Mouse (Mus musculus): ENCODE measurements at regions not wholly inside any gene's neighbourhood (a gene's known extent, or its start where the extent isn't known, plus 50 kb on each side); places are given as distances from the start of the nearest gene placed in this dataset.

DNA sequence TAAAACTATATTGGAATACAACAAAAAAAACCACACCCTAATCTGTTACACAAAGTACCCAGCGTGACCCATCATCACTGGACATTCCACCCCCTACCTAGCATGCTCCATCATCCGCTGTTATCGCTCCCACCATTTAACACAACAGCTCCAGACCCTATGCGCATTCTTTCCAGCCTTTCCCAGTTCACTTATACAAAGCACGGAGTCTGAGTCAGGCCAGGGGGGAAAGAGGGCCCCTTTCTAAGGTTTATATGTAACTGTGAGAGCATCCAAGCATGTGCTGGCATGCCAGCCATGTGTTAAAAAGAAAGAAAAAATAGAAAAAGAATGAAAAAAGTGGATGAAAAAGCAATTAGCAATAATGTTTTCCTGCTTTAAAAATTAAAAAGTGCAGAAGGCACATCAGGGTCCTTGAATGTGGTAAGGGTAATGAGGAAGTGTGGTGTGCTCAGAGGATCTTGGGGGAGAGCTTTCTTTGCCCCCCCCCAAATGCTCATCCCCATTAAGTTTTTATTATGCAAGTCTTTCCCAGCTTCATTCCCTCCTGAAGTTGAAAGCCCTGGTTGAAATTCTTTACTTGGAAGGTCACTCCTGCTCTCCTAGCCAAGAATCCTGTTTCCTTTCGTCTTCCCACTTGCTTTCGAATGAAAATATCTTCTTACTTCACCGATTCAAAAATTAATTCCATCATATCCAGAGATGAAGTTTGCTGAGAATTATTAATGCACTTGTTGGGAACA is 180.7 kb upstream of the Cited2 start:
- H3K4me3 ChIP-seq (ENCODE audit: control insufficient read depth in 1 of 2, insufficient read depth in 1 of 2, low read depth in 1 of 2, low read length in 2 of 2): no peak overlapping the region
- H3K27me3 ChIP-seq (ENCODE audit: control insufficient read depth, insufficient read depth, low read length): no peaks in the 10 kb centered on the region
- H3K4me2 ChIP-seq (ENCODE audit: low read length): no peak overlapping the region
- no peaks in the 10 kb centered on the region for H3K9me3 ChIP-seq (ENCODE audit: control insufficient read depth, low read length)
- H3K27ac ChIP-seq (replicated peaks in 1 of 2; ENCODE audit: control insufficient read depth in 1 of 2, insufficient read depth in 1 of 2, low read depth in 2 of 2, low read length in 2 of 2): peak overlapping the region; percentile 20 to 49; a peak in 2 of 4 replicates
- ATAC-seq (ENCODE audit: insufficient number of reproducible peaks, insufficient read depth, low FRiP score, low read depth): no peak
- WGBS: 56% methylated on average over 8 of the region's 8 CpGs
- H3K9ac ChIP-seq (ENCODE audit: low read length): no peak overlapping the region
- H3K36me3 ChIP-seq (ENCODE audit: control insufficient read depth, insufficient read depth, low read length): no peaks in the 10 kb centered on the region
- H3K4me1 ChIP-seq (ENCODE audit: control insufficient read depth in 2 of 2, insufficient read depth in 2 of 2, low read length in 2 of 2): peaks cover 7 to 20% of the 10 kb centered on the region in 2 experiments

DNA sequence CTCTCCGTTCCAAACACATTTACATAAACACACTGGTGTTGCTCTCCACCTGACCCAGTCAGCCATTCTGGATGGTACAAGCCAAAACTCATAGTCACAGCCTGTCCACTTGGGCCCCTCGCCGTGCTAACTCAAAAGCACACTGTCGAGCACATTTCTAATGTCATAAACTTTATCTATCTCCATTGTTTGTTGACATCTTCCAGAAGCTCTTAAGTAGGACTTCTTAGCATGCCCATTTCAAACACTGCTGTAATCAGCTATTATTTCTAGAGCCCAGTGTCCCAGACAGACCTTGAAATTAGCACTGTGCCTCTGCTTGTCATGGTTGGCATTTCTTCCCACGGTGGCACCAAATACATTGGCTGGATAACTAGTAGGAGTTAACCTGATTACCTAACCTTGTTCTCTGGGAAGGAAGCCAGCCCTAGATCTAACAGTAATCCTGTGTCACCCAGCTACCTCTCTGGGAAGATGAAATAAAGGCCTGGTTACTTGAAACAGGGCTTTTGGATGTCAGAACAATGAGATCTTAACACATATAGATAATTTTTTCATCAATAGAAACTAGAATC is 180.1 kb upstream of the Cited2 start:
- Histone ChIP-seq H3K4me1 (ENCODE audit: control insufficient read depth in 2 of 2, insufficient read depth in 2 of 2, low read length in 2 of 2) (peaks cover 7 to 20% of the 10 kb centered on the region in 2 experiments), H3K9me3 (ENCODE audit: control insufficient read depth, low read length) (no peaks in the 10 kb centered on the region), H3K36me3 (ENCODE audit: control insufficient read depth, insufficient read depth, low read length) (no peaks in the 10 kb centered on the region), H3K4me3 (ENCODE audit: control insufficient read depth in 1 of 2, insufficient read depth in 1 of 2, low read depth in 1 of 2, low read length in 2 of 2) (no peak overlapping the region), H3K9ac (ENCODE audit: low read length) (no peak overlapping the region), H3K27ac (replicated peaks in 1 of 2; ENCODE audit: control insufficient read depth in 1 of 2, insufficient read depth in 1 of 2, low read depth in 2 of 2, low read length in 2 of 2) (peak overlapping the region; percentile 20 to 49; a peak in 2 of 4 replicates), H3K27me3 (ENCODE audit: control insufficient read depth, insufficient read depth, low read length) (no peaks in the 10 kb centered on the region), H3K4me2 (ENCODE audit: low read length) (no peak overlapping the region)
- WGBS: 25% methylated on average over 5 of the region's 5 CpGs
- no peak for ATAC-seq (ENCODE audit: insufficient number of reproducible peaks, insufficient read depth, low FRiP score, low read depth)

GRCm38 (mm10) chr10:17545291-17545690 is 177.7 kb upstream of the Cited2 start:
- no peak overlapping the region for H3K27ac ChIP-seq (replicated peaks in 1 of 2; ENCODE audit: control insufficient read depth in 1 of 2, insufficient read depth in 1 of 2, low read depth in 2 of 2, low read length in 2 of 2)
- no peaks in the 10 kb centered on the region for H3K27me3 ChIP-seq (ENCODE audit: control insufficient read depth, insufficient read depth, low read length)
- H3K36me3 ChIP-seq (ENCODE audit: control insufficient read depth, insufficient read depth, low read length): no peaks in the 10 kb centered on the region
- ATAC-seq (ENCODE audit: insufficient number of reproducible peaks, insufficient read depth, low FRiP score, low read depth): no peak
- H3K4me2 ChIP-seq (ENCODE audit: low read length): no peak overlapping the region
- peaks cover 8 to 26% of the 10 kb centered on the region in 2 experiments for H3K4me1 ChIP-seq (ENCODE audit: control insufficient read depth in 2 of 2, insufficient read depth in 2 of 2, low read length in 2 of 2)
- no peak overlapping the region for H3K4me3 ChIP-seq (ENCODE audit: control insufficient read depth in 1 of 2, insufficient read depth in 1 of 2, low read depth in 1 of 2, low read length in 2 of 2)
- no peaks in the 10 kb centered on the region for H3K9me3 ChIP-seq (ENCODE audit: control insufficient read depth, low read length)
- no peak overlapping the region for H3K9ac ChIP-seq (ENCODE audit: low read length)

- WGBS: 96% methylated on average over 3 of the region's 3 CpGs
- no peak for ATAC-seq (ENCODE audit: insufficient number of reproducible peaks, insufficient read depth, low FRiP score, low read depth)
Observed at GRCm38 (mm10) chr10:17547986-17548385, 175.0 kb upstream of the Cited2 start.

GRCm38 (mm10) chr10:17548629-17549580 is 174.1 kb upstream of the Cited2 start:
- H3K27me3 ChIP-seq (ENCODE audit: control insufficient read depth, insufficient read depth, low read length): no peaks in the 10 kb centered on the region
- H3K4me1 ChIP-seq (ENCODE audit: control insufficient read depth in 2 of 2, insufficient read depth in 2 of 2, low read length in 2 of 2): peaks cover 2 to 5% of the 10 kb centered on the region in 2 experiments; a peak in 1 of 4 replicates
- no peak for ATAC-seq (ENCODE audit: insufficient number of reproducible peaks, insufficient read depth, low FRiP score, low read depth)
- no peak overlapping the region for H3K4me3 ChIP-seq (ENCODE audit: control insufficient read depth in 1 of 2, insufficient read depth in 1 of 2, low read depth in 1 of 2, low read length in 2 of 2)
- no peak overlapping the region for H3K9ac ChIP-seq (ENCODE audit: low read length)
- H3K36me3 ChIP-seq (ENCODE audit: control insufficient read depth, insufficient read depth, low read length): no peaks in the 10 kb centered on the region
- H3K9me3 ChIP-seq (ENCODE audit: control insufficient read depth, low read length): no peaks in the 10 kb centered on the region
- H3K4me2 ChIP-seq (ENCODE audit: low read length): no peak overlapping the region
- WGBS: 60% methylated on average over 14 of the region's 14 CpGs
- H3K27ac ChIP-seq (replicated peaks in 1 of 2; ENCODE audit: control insufficient read depth in 1 of 2, insufficient read depth in 1 of 2, low read depth in 2 of 2, low read length in 2 of 2): no peak overlapping the region

More at GRCm38 (mm10) chr10:17547986-17548385, 175.0 kb upstream of the Cited2 start:
- H3K36me3 ChIP-seq (ENCODE audit: control insufficient read depth, insufficient read depth, low read length): no peaks in the 10 kb centered on the region
- H3K27me3 ChIP-seq (ENCODE audit: control insufficient read depth, insufficient read depth, low read length): no peaks in the 10 kb centered on the region
- H3K4me1 ChIP-seq (ENCODE audit: control insufficient read depth in 2 of 2, insufficient read depth in 2 of 2, low read length in 2 of 2): peaks cover 2 to 7% of the 10 kb centered on the region in 2 experiments; a peak in 2 of 4 replicates
- no peak overlapping the region for H3K4me2 ChIP-seq (ENCODE audit: low read length)
- H3K4me3 ChIP-seq (ENCODE audit: control insufficient read depth in 1 of 2, insufficient read depth in 1 of 2, low read depth in 1 of 2, low read length in 2 of 2): no peak overlapping the region
- no peak overlapping the region for H3K9ac ChIP-seq (ENCODE audit: low read length)
- H3K9me3 ChIP-seq (ENCODE audit: control insufficient read depth, low read length): no peaks in the 10 kb centered on the region
- H3K27ac ChIP-seq (replicated peaks in 1 of 2; ENCODE audit: control insufficient read depth in 1 of 2, insufficient read depth in 1 of 2, low read depth in 2 of 2, low read length in 2 of 2): no peak overlapping the region

DNA sequence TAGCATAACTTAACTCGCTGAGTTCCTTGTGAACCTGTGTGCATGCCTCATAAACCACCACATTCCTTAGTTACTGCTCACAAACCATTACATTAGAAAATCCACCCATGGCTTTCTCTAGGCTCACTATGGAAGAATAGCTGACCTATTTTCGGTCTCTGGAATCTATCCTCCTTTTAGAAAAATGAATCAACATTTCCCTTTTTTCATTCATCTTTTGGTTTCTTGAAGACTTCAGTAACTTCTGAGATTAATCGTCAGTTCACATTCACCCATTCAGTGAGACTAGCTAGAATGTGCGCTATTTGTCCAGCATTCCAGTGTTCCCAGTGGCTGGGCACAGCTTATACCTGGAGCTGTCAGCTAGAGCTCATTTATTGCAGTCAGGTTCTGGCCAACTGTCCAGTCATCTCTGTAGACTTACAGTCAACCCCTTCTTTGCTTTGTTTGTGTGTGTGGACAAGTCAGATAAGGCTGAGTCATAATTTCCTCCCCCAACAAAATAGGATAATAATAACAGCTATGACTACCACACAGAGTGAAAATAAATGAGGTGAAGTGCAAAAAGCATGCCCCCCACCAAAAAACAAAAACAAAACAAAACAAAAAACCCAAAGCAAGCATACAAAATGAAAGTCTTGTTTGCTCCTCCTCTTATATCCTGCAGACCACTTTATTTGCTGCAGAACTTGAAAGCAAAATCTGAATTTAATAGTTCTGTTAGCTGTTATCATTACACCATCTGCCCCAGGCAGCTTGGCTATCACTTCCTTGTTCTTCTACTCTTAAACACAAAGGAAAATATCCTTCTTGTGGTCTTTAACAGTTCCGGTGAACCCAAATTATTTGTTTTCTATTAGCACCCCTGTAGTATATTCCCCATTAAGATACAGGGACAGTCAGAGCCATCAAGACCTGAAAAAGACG is 173.0 kb upstream of the Cited2 start:
- H3K27ac ChIP-seq (replicated peaks in 1 of 2; ENCODE audit: control insufficient read depth in 1 of 2, insufficient read depth in 1 of 2, low read depth in 2 of 2, low read length in 2 of 2): no peak overlapping the region
- no peak overlapping the region for H3K9ac ChIP-seq (ENCODE audit: low read length)
- H3K4me1 ChIP-seq (ENCODE audit: control insufficient read depth in 2 of 2, insufficient read depth in 2 of 2, low read length in 2 of 2): peaks cover 2 to 5% of the 10 kb centered on the region in 2 experiments; a peak in 1 of 4 replicates
- H3K36me3 ChIP-seq (ENCODE audit: control insufficient read depth, insufficient read depth, low read length): no peaks in the 10 kb centered on the region
- no peak overlapping the region for H3K4me2 ChIP-seq (ENCODE audit: low read length)
- 70% methylated on average over 6 of the region's 6 CpGs for WGBS
- H3K9me3 ChIP-seq (ENCODE audit: control insufficient read depth, low read length): no peaks in the 10 kb centered on the region
- H3K4me3 ChIP-seq (ENCODE audit: control insufficient read depth in 1 of 2, insufficient read depth in 1 of 2, low read depth in 1 of 2, low read length in 2 of 2): no peak overlapping the region
- no peaks in the 10 kb centered on the region for H3K27me3 ChIP-seq (ENCODE audit: control insufficient read depth, insufficient read depth, low read length)
- ATAC-seq (ENCODE audit: insufficient number of reproducible peaks, insufficient read depth, low FRiP score, low read depth): no peak

DNA sequence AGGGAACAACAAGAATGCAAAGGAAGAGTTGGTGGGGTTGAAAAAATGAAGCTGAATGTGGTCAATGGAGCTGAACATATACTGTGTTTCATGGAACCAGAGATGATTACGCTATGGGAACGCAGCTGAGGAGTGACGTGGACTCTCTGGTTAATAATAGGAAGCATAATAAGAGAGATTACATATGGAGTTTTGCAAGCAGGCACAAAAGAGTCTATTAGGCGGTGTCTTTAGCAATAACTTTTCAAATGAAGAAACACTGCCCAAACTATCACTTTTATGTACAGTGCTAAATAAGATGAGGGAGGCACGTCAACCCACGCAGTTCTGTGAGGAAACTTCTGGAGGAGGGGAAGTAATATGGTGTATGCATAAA is 172.4 kb upstream of the Cited2 start:
- peaks cover 2 to 5% of the 10 kb centered on the region in 2 experiments; a peak in 1 of 4 replicates for H3K4me1 ChIP-seq (ENCODE audit: control insufficient read depth in 2 of 2, insufficient read depth in 2 of 2, low read length in 2 of 2)
- 94% methylated on average over 6 of the region's 6 CpGs for WGBS
- no peak overlapping the region for H3K4me2 ChIP-seq (ENCODE audit: low read length)
- no peaks in the 10 kb centered on the region for H3K36me3 ChIP-seq (ENCODE audit: control insufficient read depth, insufficient read depth, low read length)
- no peaks in the 10 kb centered on the region for H3K27me3 ChIP-seq (ENCODE audit: control insufficient read depth, insufficient read depth, low read length)
- no peak overlapping the region for H3K9ac ChIP-seq (ENCODE audit: low read length)
- H3K9me3 ChIP-seq (ENCODE audit: control insufficient read depth, low read length): no peaks in the 10 kb centered on the region
- no peak overlapping the region for H3K27ac ChIP-seq (replicated peaks in 1 of 2; ENCODE audit: control insufficient read depth in 1 of 2, insufficient read depth in 1 of 2, low read depth in 2 of 2, low read length in 2 of 2)
- H3K4me3 ChIP-seq (ENCODE audit: control insufficient read depth in 1 of 2, insufficient read depth in 1 of 2, low read depth in 1 of 2, low read length in 2 of 2): no peak overlapping the region
- no peak for ATAC-seq (ENCODE audit: insufficient number of reproducible peaks, insufficient read depth, low FRiP score, low read depth)

All from heart, embryonic 14.5 days (tissue).